Mouse (Mus musculus) kidney, embryonic 16.5 days (tissue): ENCODE data around the gene Acap2. TPM values are rescaled to one million over a fixed set of nuclear protein-coding genes. Genes with fewer than 3 reads are reported as not detected.
A peak's percentile ranks its signal among the peaks of the same experiment; 100 is the strongest.

Experiments
- ATAC-seq: fragments of 200-750 bp; cut with Nextera tagmentation; 2 replicates; pipeline ENCODE4 v1.8.0; 2017; ENCODE audit warnings: moderate TSS enrichment; ENCODE audit not compliant: low FRiP score, low TSS enrichment
- H3K27ac ChIP-seq: fragments of 300-500 bp; sonication (generic); 2 replicates; pipeline ENCODE4 v1.5.1; 2014; ENCODE audit warnings: low read length
- H3K27me3 ChIP-seq: fragments of 300-500 bp; sonication (generic); 2 replicates; pipeline ENCODE4 v1.6.1; 2014; ENCODE audit warnings: low read length, control low read depth, mixed read lengths; ENCODE audit not compliant: insufficient read depth
- H3K36me3 ChIP-seq: fragments of 300-500 bp; sonication (generic); 2 replicates; pipeline ENCODE4 v1.6.1; 2014; ENCODE audit warnings: low read length, control low read depth, mixed read lengths; ENCODE audit not compliant: insufficient read depth
- H3K4me1 ChIP-seq: fragments of 300-500 bp; sonication (generic); 2 replicates; pipeline ENCODE4 v1.6.1; 2014; ENCODE audit warnings: low read length, control low read depth, mixed read lengths; ENCODE audit not compliant: insufficient read depth
- H3K4me2 ChIP-seq: fragments of 300-500 bp; sonication (generic); replicated peaks from 2 replicates; pipeline ENCODE4 v1.6.1; 2014; ENCODE audit warnings: low read depth, low read length
- H3K4me3 ChIP-seq: fragments of 300-500 bp; sonication (generic); 2 replicates; pipeline ENCODE4 v1.5.1; 2014; ENCODE audit warnings: mild to moderate bottlenecking, low read length
- H3K9ac ChIP-seq: fragments of 300-500 bp; sonication (generic); replicated peaks from 2 replicates; pipeline ENCODE4 v1.6.1; 2014; ENCODE audit warnings: low read length
- H3K9me3 ChIP-seq: fragments of 300-500 bp; sonication (generic); 2 replicates; pipeline ENCODE4 v1.6.1; 2016; ENCODE audit warnings: low read length, control low read depth
- WGBS: fragments of 180-500 bp; shearing (Covaris S2); extraction: QIAGEN DNeasy Blood & Tissue Kit; methylation state at CpG from one replicate; pipeline ENCODE4 v1.1.7; 2014; 5-methylcytosine and 5-hydroxymethylcytosine counted together
- polyA plus RNA-seq: library from polyadenylated mRNA; unstranded; fragments of >200 nt; fragmentation: Nextera tagmentation; extraction: Ambion mirVana; gene quantifications from 2 replicates; pipeline ENCODE4 v1.2.1, GENCODE M21; 2015

Acap2 gene
- polyA plus RNA-seq, 1 experiment from 2014 or later = 18.2 TPM

DNA sequence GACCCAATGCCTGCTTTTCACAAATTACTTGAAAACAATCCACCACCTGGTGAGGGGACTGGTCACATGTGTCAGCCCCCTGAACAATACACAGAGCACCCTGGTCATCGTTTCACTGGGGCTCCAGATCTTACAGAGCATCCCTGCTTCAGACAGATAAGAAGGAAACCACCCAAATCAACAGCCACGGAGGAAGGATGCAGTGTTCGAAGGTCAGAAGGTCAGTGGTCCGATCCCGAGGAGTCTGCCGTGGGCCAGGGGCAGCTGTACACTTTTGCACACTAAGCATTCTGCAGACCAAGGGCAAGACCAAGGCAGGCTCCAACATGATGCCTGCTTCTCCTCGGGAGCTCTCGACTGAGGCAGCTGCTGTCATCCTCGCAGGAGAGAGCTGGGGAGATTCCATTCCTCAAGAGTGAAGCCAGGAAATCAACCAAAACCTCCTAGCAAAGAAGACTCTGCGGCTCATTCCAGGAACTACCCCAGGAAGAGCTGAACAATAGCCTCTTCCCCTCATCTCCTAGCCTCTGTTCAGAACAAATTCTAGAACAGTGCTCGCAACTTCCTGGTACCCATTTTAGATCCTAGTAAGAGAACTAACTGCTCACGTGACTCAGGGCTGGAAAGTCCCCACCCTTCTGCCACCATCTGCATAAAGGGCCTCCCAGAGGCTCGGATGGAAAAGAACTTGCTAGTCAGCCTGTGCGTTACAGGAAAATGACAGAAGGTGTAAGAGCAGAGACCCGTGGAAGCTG is 134.5 kb downstream of the Acap2 start:
- H3K4me2 ChIP-seq = no peak overlapping the region
- no peaks in the 10 kb centered on the region for H3K9me3 ChIP-seq
- peak overlapping the region; percentile 66 for H3K27ac ChIP-seq
- no peak for ATAC-seq
- peaks cover 21% of the 10 kb centered on the region for H3K4me1 ChIP-seq
- no peaks in the 10 kb centered on the region for H3K36me3 ChIP-seq
- no peaks in the 10 kb centered on the region for H3K27me3 ChIP-seq
- WGBS = 52% methylated on average over 15 of the region's 15 CpGs
- H3K4me3 ChIP-seq = no peak overlapping the region
- no peak overlapping the region for H3K9ac ChIP-seq

DNA sequence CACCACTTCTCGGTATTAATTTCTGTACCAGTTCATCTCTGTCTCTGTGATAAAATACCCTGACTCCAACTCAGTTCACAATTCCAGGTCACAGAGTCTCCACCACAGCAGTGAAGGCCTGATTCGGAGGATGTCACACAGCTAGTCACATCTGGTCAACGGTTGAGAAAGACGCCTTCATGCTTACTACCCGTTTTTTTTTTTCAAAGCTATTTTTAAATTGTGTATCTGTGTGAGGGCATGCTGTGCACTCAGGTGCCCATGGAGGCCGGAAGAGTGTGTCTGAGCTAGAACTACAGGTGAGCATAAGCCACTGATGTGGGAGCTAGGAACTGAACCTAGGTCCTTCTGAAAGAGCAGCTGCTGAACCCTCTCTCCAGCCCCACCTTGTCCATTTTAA is 136.3 kb downstream of the Acap2 start:
- peaks cover 19% of the 10 kb centered on the region for H3K4me1 ChIP-seq
- no peak for ATAC-seq
- H3K9me3 ChIP-seq = no peaks in the 10 kb centered on the region
- H3K27me3 ChIP-seq = no peaks in the 10 kb centered on the region
- H3K4me3 ChIP-seq = no peak overlapping the region
- no peak overlapping the region for H3K9ac ChIP-seq
- no peaks in the 10 kb centered on the region for H3K36me3 ChIP-seq
- WGBS = 87% methylated on average over 6 of the region's 6 CpGs
- no peak overlapping the region for H3K27ac ChIP-seq
- no peak overlapping the region for H3K4me2 ChIP-seq

DNA sequence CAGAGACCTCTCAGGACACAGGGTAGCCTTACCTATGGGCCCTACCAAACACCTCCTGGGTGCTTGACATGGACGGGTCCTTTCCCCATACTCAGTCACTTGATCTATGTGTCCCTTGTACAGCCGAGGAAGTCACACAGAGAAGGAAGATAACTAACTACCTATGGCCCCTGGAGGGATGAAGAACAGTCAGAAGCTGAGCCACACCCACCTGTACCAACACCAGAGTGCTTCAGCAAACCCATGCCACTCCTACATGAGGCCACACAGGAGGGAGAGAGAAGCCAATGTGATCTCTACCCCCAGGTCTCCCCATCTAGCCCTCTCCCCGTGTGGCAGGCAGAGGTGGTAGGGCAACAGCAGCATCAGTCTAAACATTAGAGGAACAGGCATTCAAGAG is 138.1 kb downstream of the Acap2 start:
- no peak overlapping the region for H3K27ac ChIP-seq
- no peaks in the 10 kb centered on the region for H3K36me3 ChIP-seq
- H3K9ac ChIP-seq = no peak overlapping the region
- no peak overlapping the region for H3K4me3 ChIP-seq
- 68% methylated on average over 3 of the region's 3 CpGs for WGBS
- H3K4me1 ChIP-seq = peaks cover 22% of the 10 kb centered on the region
- no peaks in the 10 kb centered on the region for H3K27me3 ChIP-seq
- H3K9me3 ChIP-seq = no peaks in the 10 kb centered on the region
- H3K4me2 ChIP-seq = no peak overlapping the region
- ATAC-seq = no peak

DNA sequence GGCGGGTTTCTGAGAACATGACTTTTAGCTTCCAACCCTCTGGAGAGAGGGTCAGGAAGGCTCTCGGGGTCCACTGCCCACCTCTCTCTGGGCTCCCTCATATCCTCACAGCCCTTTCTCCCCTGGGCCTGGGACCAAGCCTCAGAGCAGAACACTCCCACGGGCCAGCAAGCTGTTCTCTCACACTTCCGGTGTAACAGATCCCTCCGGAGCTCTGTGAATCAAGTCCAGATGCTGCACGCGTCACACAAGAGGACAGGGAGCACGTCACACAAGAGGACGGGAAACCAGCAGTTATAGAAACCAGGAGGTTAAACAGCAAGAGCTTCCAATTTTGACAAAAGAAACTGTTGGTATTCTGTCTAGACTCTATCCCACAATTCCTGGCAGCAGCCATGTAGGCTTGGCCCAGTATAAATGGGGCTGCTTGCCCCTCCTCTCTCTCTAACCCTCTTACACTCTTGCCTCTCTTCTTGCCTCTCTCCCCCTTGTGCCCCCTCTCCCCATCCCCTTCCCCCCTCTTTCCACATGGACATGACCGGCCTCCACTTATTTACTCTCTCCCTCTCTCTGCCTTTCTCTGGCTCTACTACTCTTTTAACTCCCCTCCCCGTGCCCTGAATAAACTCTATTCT is 139.7 kb downstream of the Acap2 start:
- no peaks in the 10 kb centered on the region for H3K27me3 ChIP-seq
- H3K36me3 ChIP-seq = no peaks in the 10 kb centered on the region

DNA sequence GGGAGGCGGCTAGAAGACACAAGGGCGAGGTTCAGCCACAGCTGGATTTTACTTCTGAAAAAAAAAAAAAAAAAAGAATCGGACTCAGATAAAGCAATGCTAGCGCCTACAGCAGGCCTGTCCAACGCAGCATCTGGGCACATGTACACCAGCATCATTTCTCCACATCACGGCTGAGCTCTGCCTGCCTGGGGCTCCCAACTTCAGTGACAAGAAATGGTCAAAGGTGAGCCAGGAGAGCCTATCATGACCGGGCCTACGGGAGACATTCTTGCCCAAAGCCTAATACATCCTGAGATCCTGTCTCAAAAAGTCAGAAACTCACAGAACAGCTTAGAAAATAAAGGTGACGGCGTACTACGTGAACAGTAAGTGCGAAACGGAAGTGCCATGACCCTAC is 140.3 kb downstream of the Acap2 start:
- WGBS = 94% methylated on average over 13 of the region's 13 CpGs
- no peak for ATAC-seq

More for the DNA sequence above, 139.7 kb downstream of the Acap2 start:
- Histone ChIP-seq H3K4me2 (no peak overlapping the region), H3K27ac (no peak overlapping the region), H3K4me3 (no peak overlapping the region), H3K9me3 (no peaks in the 10 kb centered on the region), H3K9ac (no peak overlapping the region), H3K4me1 (peaks cover 19% of the 10 kb centered on the region; the same call in 1 of the 2 replicates)
- ATAC-seq = peak; percentile 47
- WGBS = 37% methylated on average over 11 of the region's 11 CpGs

DNA sequence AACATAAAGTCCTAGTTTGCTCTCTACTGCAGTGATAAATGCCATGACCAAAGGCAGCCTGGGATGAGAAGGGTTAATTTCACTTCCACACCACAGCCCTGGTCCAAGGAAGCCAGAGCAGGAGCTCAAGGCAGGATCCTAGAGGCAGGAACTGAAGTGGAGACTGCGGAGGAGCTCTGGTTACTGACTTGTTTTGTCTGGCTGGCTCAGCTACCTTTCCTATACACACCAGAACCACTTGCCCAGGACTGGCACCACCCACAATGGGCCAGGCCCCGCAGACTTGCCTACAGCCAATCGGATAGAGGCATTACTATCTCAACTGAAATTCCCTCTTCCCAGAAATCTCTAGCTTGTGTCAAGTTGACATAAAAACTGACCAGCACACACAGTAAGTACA is 140.8 kb downstream of the Acap2 start:
- Histone ChIP-seq H3K4me3 (no peak overlapping the region), H3K4me1 (peaks cover 19% of the 10 kb centered on the region; the same call in 1 of the 2 replicates), H3K27me3 (no peaks in the 10 kb centered on the region), H3K27ac (no peak overlapping the region), H3K9ac (no peak overlapping the region), H3K36me3 (no peaks in the 10 kb centered on the region), H3K9me3 (no peaks in the 10 kb centered on the region), H3K4me2 (no peak overlapping the region)
- 95% methylated on average over 3 of the region's 3 CpGs for WGBS
- no peak for ATAC-seq

More for the DNA sequence above, 140.3 kb downstream of the Acap2 start:
- H3K9ac ChIP-seq = no peak overlapping the region
- no peaks in the 10 kb centered on the region for H3K36me3 ChIP-seq
- no peaks in the 10 kb centered on the region for H3K27me3 ChIP-seq
- no peak overlapping the region for H3K4me3 ChIP-seq
- no peak overlapping the region for H3K27ac ChIP-seq
- H3K4me1 ChIP-seq = peaks cover 19% of the 10 kb centered on the region; the same call in 1 of the 2 replicates
- H3K9me3 ChIP-seq = no peaks in the 10 kb centered on the region
- no peak overlapping the region for H3K4me2 ChIP-seq

DNA sequence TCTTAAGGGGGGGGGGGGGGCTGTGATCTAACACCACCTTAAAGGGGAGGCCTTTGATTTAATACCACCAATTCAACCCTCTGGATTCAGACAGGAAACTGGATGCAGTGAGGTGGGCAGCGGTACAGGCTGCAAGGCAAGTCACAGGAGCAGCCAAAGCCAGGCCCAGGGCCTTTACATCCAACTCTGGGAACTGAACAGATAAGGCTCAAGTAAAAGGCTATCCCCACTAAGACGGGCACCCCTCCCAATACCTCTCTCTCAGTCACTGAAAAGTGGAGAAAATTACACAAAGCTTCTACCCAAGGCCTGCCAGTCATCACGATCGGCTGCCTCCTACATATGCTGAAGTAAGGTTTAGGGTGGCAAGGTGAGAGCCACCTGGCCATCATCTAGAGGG is 141.3 kb downstream of the Acap2 start:
- Histone ChIP-seq H3K4me2 (no peak overlapping the region), H3K27me3 (no peaks in the 10 kb centered on the region), H3K4me1 (peaks cover 19% of the 10 kb centered on the region; the same call in 1 of the 2 replicates), H3K4me3 (no peak overlapping the region), H3K9me3 (no peaks in the 10 kb centered on the region), H3K27ac (no peak overlapping the region), H3K36me3 (no peaks in the 10 kb centered on the region), H3K9ac (0 out of 2 replicates have a peak overlapping the region, but pooled peaks have one; percentile 26)
- ATAC-seq = no peak
- 72% methylated on average over 4 of the region's 4 CpGs for WGBS

DNA sequence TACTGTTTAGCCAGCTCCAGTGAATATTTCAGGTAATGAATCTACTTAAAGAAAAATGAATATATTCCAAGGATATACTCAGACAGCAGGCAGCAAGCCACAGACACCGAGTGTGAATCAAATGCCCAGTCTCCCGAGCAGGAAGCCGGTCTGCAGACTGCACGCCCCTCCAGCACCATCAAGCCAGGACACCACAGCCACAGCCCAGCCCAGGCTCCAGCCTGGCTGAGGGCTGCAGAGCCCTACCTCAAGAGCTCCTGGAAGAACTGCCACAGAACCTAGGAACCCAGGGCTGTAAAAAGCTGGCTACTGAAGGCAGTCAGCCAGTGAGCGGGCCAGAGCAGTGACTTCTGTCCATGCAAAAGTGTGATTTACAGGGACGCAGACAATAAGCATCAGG is 148.2 kb downstream of the Acap2 start:
- no peak overlapping the region for H3K4me2 ChIP-seq
- ATAC-seq = no peak
- H3K36me3 ChIP-seq = no peaks in the 10 kb centered on the region
- H3K4me3 ChIP-seq = no peak overlapping the region
- H3K27me3 ChIP-seq = no peaks in the 10 kb centered on the region
- H3K9me3 ChIP-seq = no peaks in the 10 kb centered on the region
- 0 out of 2 replicates have a peak, but pooled peaks cover 5% of the 10 kb centered on the region for H3K4me1 ChIP-seq
- H3K9ac ChIP-seq = no peak overlapping the region
- 56% methylated on average over 6 of the region's 6 CpGs for WGBS
- H3K27ac ChIP-seq = 0 out of 2 replicates have a peak overlapping the region, but pooled peaks have one; percentile 20

DNA sequence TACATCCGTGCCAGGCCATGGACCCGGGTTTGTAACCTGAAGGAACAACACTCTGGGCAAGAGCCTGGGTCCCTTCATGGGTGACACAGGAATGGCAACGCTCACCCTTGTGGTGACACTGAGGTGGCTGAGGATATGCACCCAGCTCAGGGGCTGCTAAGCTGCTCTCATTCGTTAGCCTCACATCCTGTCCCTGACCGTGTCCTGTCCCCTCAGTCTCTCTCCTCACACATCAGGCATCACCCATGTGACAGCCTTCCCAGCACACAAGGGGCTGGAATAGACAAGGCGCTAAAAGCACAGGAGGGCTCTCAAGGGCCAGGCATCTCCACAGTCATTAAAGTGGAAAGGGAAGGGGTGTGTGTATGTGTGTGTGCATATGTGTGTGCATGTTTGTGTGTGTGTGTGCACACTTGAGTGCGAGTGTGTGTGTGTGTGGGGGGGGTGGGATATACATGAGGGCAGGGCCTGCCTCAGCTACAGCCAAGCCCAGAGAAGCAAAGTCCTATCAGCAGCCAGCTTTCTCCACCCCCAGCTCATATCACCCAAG is 148.8 kb downstream of the Acap2 start:
- H3K4me2 ChIP-seq = no peak overlapping the region
- no peak overlapping the region for H3K4me3 ChIP-seq
- 0 out of 2 replicates have a peak, but pooled peaks cover 5% of the 10 kb centered on the region for H3K4me1 ChIP-seq
- H3K36me3 ChIP-seq = no peaks in the 10 kb centered on the region
- H3K9ac ChIP-seq = no peak overlapping the region
- ATAC-seq = no peak
- 62% methylated on average over 7 of the region's 7 CpGs for WGBS
- no peaks in the 10 kb centered on the region for H3K27me3 ChIP-seq
- no peaks in the 10 kb centered on the region for H3K9me3 ChIP-seq
- H3K27ac ChIP-seq = no peak overlapping the region

DNA sequence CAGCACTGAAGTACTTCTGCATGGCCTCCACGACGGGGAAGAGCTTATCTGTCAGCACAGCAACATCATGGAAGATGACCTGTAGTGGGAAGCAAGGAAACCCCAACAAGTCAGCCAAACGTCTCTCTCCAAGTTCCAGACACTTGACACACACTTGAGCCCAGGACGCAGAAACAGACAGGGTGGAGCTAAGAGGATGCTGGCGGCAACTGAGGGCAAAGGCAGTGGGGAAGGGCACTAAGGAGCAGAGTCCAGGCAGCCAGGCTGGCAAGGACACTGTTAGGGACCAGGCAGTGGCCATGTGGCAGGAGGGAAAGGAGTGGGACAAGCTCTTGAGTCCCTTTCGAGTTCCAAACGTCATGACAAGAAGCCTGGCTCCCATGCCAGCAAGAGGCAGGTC is 150.3 kb downstream of the Acap2 start:
- Histone ChIP-seq H3K36me3 (no peaks in the 10 kb centered on the region), H3K27ac (no peak overlapping the region), H3K9ac (no peak overlapping the region), H3K4me1 (0 out of 2 replicates have a peak, but pooled peaks cover 5% of the 10 kb centered on the region), H3K4me2 (no peak overlapping the region), H3K27me3 (no peaks in the 10 kb centered on the region), H3K9me3 (no peaks in the 10 kb centered on the region), H3K4me3 (no peak overlapping the region)
- no peak for ATAC-seq
- WGBS = 83% methylated on average over 7 of the region's 7 CpGs
